Mouse (Mus musculus) embryonic facial prominence, embryonic 14.5 days (tissue): Measurements from ENCODE around the gene Pex7. TPM values are rescaled to one million over a fixed set of nuclear protein-coding genes. Genes with fewer than 3 reads are reported as not detected.

Experiments used
- ATAC-seq: fragments of 200-750 bp; cut with Nextera tagmentation; 2 replicates; pipeline ENCODE4 v1.8.0; 2017; ENCODE audit warnings: low read depth, moderate number of reproducible peaks, moderate TSS enrichment
- DNase-seq: peaks from one replicate; pipeline ENCODE4 v3.0.0-alpha.2; 2015; ENCODE audit warnings: low spot score
- H3K27ac ChIP-seq: fragments of 300-500 bp; sonication (generic); replicated peaks from 2 replicates; pipeline ENCODE4 v1.5.1; 2014; ENCODE audit warnings: low read depth, mild to moderate bottlenecking, low read length, moderate library complexity
- H3K27me3 ChIP-seq: fragments of 300-500 bp; sonication (generic); replicated peaks from 2 replicates; pipeline ENCODE4 v1.6.1; 2014; ENCODE audit warnings: low read length; ENCODE audit not compliant: control insufficient read depth, insufficient read depth
- H3K36me3 ChIP-seq: fragments of 300-500 bp; sonication (generic); 2 replicates; pipeline ENCODE4 v1.6.1; 2014; ENCODE audit warnings: low read length, mixed read lengths; ENCODE audit not compliant: control insufficient read depth, insufficient read depth
- H3K4me1 ChIP-seq: fragments of 300-500 bp; sonication (generic); 2 replicates; pipeline ENCODE4 v1.6.1; 2014; ENCODE audit warnings: antibody characterized with exemption, low read length; ENCODE audit not compliant: control insufficient read depth, insufficient read depth
- H3K4me2 ChIP-seq: fragments of 300-500 bp; sonication (generic); 2 replicates; pipeline ENCODE4 v1.6.1; 2014; ENCODE audit warnings: low read depth, mild to moderate bottlenecking, low read length, moderate library complexity, mixed read lengths
- H3K4me3 ChIP-seq: fragments of 300-500 bp; sonication (generic); 2 replicates; pipeline ENCODE4 v1.5.1; 2014; ENCODE audit warnings: low read depth, mild to moderate bottlenecking, low read length
- H3K9ac ChIP-seq: fragments of 300-500 bp; sonication (generic); 2 replicates; pipeline ENCODE4 v1.6.1; 2014; ENCODE audit warnings: low read depth, mild to moderate bottlenecking, low read length, moderate library complexity, mixed read lengths
- H3K9me3 ChIP-seq: fragments of 300-500 bp; sonication (generic); 2 replicates; pipeline ENCODE4 v1.6.1; 2016; ENCODE audit warnings: low read length; ENCODE audit not compliant: control insufficient read depth
- WGBS: fragments of 180-500 bp; shearing (Covaris S2); extraction: QIAGEN DNeasy Blood & Tissue Kit; methylation state at CpG from one replicate; pipeline ENCODE4 v1.1.7; 2014; 5-methylcytosine and 5-hydroxymethylcytosine counted together
- polyA plus RNA-seq: library from polyadenylated mRNA; unstranded; fragments of >200 nt; fragmentation: Nextera tagmentation; extraction: Ambion mirVana; gene quantifications from 2 replicates; pipeline ENCODE4 v1.2.1, GENCODE M21; 2014

Pex7 gene
- polyA plus RNA-seq, 1 experiment from 2014 or later, result 29.6 TPM

GRCm38 (mm10) chr10:19850998-19851691, 56.3 kb downstream of the Pex7 start, which contains the start of gene Slc35d3:
TSS of gene Slc35d3 (minus strand) at chr10:19851459.
- peak; percentile 30 for ATAC-seq
- no peaks in the 10 kb centered on the region for H3K36me3 ChIP-seq
- peak within 1 kb of the TSS; percentile 47 for H3K9ac ChIP-seq
- peaks cover 61% of the 10 kb centered on the region for H3K27me3 ChIP-seq
- H3K4me2 ChIP-seq, result peak within 1 kb of the TSS; percentile 100
- no peak within 1 kb of the TSS for H3K27ac ChIP-seq
- no peaks in the 10 kb centered on the region for H3K9me3 ChIP-seq
- under 1% methylated on average over 63 of the region's 72 CpGs for WGBS
- peak; percentile 41 for DNase-seq
- peak within 1 kb of the TSS; percentile 59 for H3K4me3 ChIP-seq
- H3K4me1 ChIP-seq, result peaks cover 15% of the 10 kb centered on the region

DNA sequence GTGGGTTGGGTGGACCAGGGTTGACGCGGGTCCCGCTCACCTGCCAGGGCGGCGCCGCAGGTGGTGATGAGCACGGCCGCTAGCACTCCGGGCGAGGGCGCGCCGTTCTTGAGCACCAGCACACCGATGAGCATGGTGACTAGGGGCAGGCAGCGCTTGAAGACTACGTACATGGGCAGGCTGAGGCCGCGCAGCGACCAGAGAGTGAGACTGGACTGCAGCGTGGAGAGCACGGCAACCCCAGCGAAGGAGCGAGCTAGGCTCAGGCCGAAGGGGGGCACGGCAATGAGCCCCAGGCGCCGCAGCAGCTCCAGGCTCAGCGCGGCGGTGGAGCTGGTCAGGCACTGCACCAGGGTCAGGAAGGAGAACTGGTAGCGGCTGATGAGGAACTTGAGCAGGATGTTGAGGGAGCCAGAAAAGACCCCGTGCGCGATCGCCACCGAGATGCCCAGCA, 56.9 kb downstream of the Pex7 start:
- Histone ChIP-seq H3K4me3 (peak overlapping the region; percentile 59), H3K27ac (no peak overlapping the region), H3K9me3 (no peaks in the 10 kb centered on the region), H3K9ac (peak overlapping the region; percentile 47), H3K4me2 (peak overlapping the region; percentile 100), H3K4me1 (peaks cover 15% of the 10 kb centered on the region), H3K27me3 (peaks cover 61% of the 10 kb centered on the region), H3K36me3 (no peaks in the 10 kb centered on the region)
- ATAC-seq (peak; percentile 46), DNase-seq (no peak)
- under 1% methylated on average over 22 of the region's 36 CpGs for WGBS

GRCm38 (mm10) chr10:19849771-19850365, 57.6 kb downstream of the Pex7 start:
- H3K4me2 ChIP-seq, result peak overlapping the region; percentile 100
- H3K27me3 ChIP-seq, result peaks cover 61% of the 10 kb centered on the region
- peak overlapping the region; percentile 47 for H3K9ac ChIP-seq
- DNase-seq (no peak), ATAC-seq (no peak)
- 0% methylated on average over 28 of the region's 32 CpGs for WGBS
- H3K36me3 ChIP-seq, result no peaks in the 10 kb centered on the region
- peaks cover 15% of the 10 kb centered on the region for H3K4me1 ChIP-seq
- H3K9me3 ChIP-seq, result no peaks in the 10 kb centered on the region
- no peak overlapping the region for H3K27ac ChIP-seq
- peak overlapping the region; percentile 59 for H3K4me3 ChIP-seq

DNA sequence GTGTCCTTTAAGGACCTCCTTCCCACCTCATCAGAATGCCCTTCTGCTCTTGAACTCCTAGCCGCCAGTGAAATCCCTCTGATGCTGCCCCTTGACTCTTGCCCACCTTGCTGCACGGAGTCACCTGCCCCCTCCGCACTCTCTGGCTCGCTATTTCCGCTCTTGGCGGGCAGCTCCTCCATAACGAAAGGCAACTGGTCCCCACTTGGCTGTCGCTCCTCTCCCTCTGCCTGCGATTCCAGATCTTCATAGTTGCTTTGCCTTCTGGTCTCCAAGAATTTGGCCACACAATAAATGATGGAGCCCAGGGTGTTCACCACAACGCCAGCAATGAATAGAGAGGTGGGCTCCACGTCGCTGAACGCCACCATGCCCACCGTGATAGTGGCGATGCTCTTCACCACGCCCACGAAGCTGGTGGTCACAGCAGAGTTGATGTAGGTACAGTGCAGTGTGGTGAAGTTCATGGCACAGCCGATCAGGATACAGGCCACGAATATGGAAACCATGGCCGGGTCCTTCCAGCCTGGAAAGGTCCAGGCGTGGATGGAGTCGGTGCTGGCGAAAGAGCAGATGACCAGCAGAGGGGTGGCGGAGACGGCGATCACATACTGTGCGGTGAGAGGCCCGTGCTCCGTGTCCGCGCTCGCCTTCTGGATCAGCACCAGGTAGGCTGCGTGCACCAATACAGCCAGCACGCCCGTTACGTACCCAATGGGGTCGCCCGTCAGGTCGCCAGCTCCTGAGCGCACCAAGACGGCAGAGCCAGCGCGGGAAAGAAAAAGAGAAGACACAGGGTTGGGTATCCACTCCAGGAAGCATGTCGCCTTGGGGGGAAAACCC, 58.3 kb downstream of the Pex7 start:
- no peaks in the 10 kb centered on the region for H3K36me3 ChIP-seq
- H3K4me1 ChIP-seq, result peaks cover 15% of the 10 kb centered on the region
- H3K9ac ChIP-seq, result no peak overlapping the region
- peaks cover 60% of the 10 kb centered on the region for H3K27me3 ChIP-seq
- H3K9me3 ChIP-seq, result no peaks in the 10 kb centered on the region
- no peak for DNase-seq
- H3K4me3 ChIP-seq, result peak overlapping the region; percentile 59
- no peak; the same call in 1 of the 2 replicates for ATAC-seq
- peak overlapping the region; percentile 100 for H3K4me2 ChIP-seq
- H3K27ac ChIP-seq, result no peak overlapping the region
- WGBS, result 7% methylated on average over 44 of the region's 44 CpGs

DNA sequence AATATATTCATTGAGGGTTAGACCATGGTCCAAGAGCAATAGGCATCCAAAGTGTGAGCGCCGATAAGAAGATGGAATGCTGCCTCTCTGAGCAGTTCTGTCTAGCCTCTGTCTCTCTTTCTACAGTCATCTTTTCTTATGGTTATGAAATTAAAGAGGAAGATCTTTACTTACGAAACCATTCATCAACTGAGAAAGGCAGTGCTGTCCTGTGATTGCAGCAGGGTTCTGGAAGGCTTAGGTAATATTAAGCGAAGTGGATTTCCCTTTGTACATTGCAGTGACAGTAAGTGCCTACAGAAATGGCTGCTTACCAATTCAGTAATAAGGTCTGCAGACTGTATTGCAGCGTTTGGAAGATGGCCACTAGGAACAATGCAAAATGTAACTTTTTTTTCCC, 67.7 kb downstream of the Pex7 start:
- Histone ChIP-seq H3K4me2 (no peak overlapping the region), H3K36me3 (no peaks in the 10 kb centered on the region), H3K9me3 (no peaks in the 10 kb centered on the region), H3K4me1 (no peaks in the 10 kb centered on the region), H3K4me3 (no peak overlapping the region), H3K27ac (no peak overlapping the region), H3K27me3 (no peaks in the 10 kb centered on the region), H3K9ac (no peak overlapping the region)
- 88% methylated on average over 5 of the region's 5 CpGs for WGBS
- DNase-seq (no peak), ATAC-seq (no peak)

GRCm38 (mm10) chr10:19835887-19836710, 71.4 kb downstream of the Pex7 start:
- H3K36me3 ChIP-seq, result no peaks in the 10 kb centered on the region
- no peak overlapping the region for H3K4me2 ChIP-seq
- no peak overlapping the region for H3K9ac ChIP-seq
- no peak for DNase-seq
- H3K4me3 ChIP-seq, result no peak overlapping the region
- no peaks in the 10 kb centered on the region for H3K4me1 ChIP-seq
- no peak overlapping the region for H3K27ac ChIP-seq
- no peaks in the 10 kb centered on the region for H3K27me3 ChIP-seq
- 67% methylated on average over 8 of the region's 8 CpGs for WGBS
- no peak for ATAC-seq
- no peaks in the 10 kb centered on the region for H3K9me3 ChIP-seq

DNA sequence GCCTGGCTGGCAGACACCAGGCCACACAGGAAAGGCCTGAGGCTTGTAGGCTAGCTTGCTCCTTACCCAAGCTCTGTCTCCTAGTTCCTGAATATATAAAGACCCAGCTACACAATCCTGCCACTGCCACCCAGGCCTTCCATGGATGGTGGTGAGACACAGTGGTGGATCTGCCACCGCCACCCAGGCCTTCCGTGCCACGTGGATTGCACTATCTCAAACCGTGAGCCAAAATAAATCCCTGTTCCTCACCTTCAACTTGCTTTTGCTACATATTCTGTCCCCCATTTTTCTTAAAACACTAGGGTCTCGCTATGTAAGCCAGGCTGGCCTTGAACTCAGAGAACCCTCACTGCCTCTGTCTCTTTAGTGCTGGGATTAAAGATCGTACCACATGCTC, 73.3 kb downstream of the Pex7 start:
- no peak overlapping the region for H3K4me2 ChIP-seq
- H3K4me3 ChIP-seq, result no peak overlapping the region
- DNase-seq (no peak), ATAC-seq (no peak)
- H3K9ac ChIP-seq, result no peak overlapping the region
- H3K36me3 ChIP-seq, result no peaks in the 10 kb centered on the region
- no peaks in the 10 kb centered on the region for H3K27me3 ChIP-seq
- no peak overlapping the region for H3K27ac ChIP-seq
- H3K4me1 ChIP-seq, result no peaks in the 10 kb centered on the region
- no peaks in the 10 kb centered on the region for H3K9me3 ChIP-seq
- WGBS, result 96% methylated on average over 6 of the region's 6 CpGs
